Mouse (Mus musculus): ENCODE measurements around the gene Platr25.
"Not testable (repeated sequence)": the region's sequence is repeated elsewhere in the genome, so short reads cannot be mapped to it uniquely, and the experiment has no call there.

The Platr25 gene

GRCm38 (mm10) chr13:62760432-62761415, at the start of gene Platr25:
Gene Platr25 (minus strand): TSS chr13:62760709.
- DNase-seq (ENCODE audit: low spot score in 2 of 2) = peak; percentile 26 to 53

- DNase-seq (ENCODE audit: low spot score in 2 of 2) = not testable (repeated sequence)
Observed at GRCm38 (mm10) chr13:62807981-62808380, 47.5 kb upstream of the Platr25 start.

- DNase-seq (ENCODE audit: low spot score in 2 of 2) = not testable (repeated sequence)
Observed at GRCm38 (mm10) chr13:62786135-62786493, 25.6 kb upstream of the Platr25 start.

GRCm38 (mm10) chr13:62785199-62786134, 25.0 kb upstream of the Platr25 start, which contains the start of gene Gm5141:
Gene Gm5141 (minus strand): TSS chr13:62785808.
- peak; percentile 28 to 62 for DNase-seq (ENCODE audit: low spot score in 2 of 2)

GRCm38 (mm10) chr13:62763806-62764205, 3.3 kb upstream of the Platr25 start:
- peak in 1 of 2 experiments; percentile 60 for DNase-seq (ENCODE audit: low spot score in 2 of 2)

GRCm38 (mm10) chr13:62733322-62733721, 27.2 kb downstream of the Platr25 start:
- no peak for DNase-seq (ENCODE audit: low spot score in 2 of 2)

- not testable (repeated sequence) for DNase-seq (ENCODE audit: low spot score in 2 of 2)
Observed at GRCm38 (mm10) chr13:62712611-62713010, 47.9 kb downstream of the Platr25 start.

- not testable (repeated sequence) for DNase-seq (ENCODE audit: low spot score in 2 of 2)
Observed at GRCm38 (mm10) chr13:62685287-62685648, 75.2 kb downstream of the Platr25 start.

- peak; percentile 32 to 61 for DNase-seq (ENCODE audit: low spot score in 2 of 2)
Observed at GRCm38 (mm10) chr13:62684608-62685286, 75.8 kb downstream of the Platr25 start.

- no peak for DNase-seq (ENCODE audit: low spot score in 2 of 2)
Observed at GRCm38 (mm10) chr13:62653369-62653743, 107.2 kb downstream of the Platr25 start.

GRCm38 (mm10) chr13:62652681-62653368, 107.7 kb downstream of the Platr25 start:
- peak; percentile 37 to 80 for DNase-seq (ENCODE audit: low spot score in 2 of 2)

GRCm38 (mm10) chr13:62627071-62627470, 133.4 kb downstream of the Platr25 start:
- DNase-seq (ENCODE audit: low spot score in 2 of 2) = peak in 1 of 2 experiments; percentile 7

- DNase-seq (ENCODE audit: low spot score in 2 of 2) = not testable (repeated sequence)
Observed at GRCm38 (mm10) chr13:62624277-62624665, 136.2 kb downstream of the Platr25 start.

- peak; percentile 44 to 77 for DNase-seq (ENCODE audit: low spot score in 2 of 2)
Observed at GRCm38 (mm10) chr13:62623577-62624276, 136.8 kb downstream of the Platr25 start, which contains the start of gene 6720489N17Rik. Gene 6720489N17Rik (minus strand): TSS chr13:62624182.
